Mouse (Mus musculus) kidney, embryonic 16.5 days (tissue): ENCODE data around the gene Apoc3. TPM values are rescaled to one million over a fixed set of nuclear protein-coding genes. Genes with fewer than 3 reads are reported as not detected.

Experiments
- ATAC-seq: fragments of 200-750 bp; cut with Nextera tagmentation; 2 replicates; pipeline ENCODE4 v1.8.0; 2017; ENCODE audit warnings: moderate TSS enrichment; ENCODE audit not compliant: low FRiP score, low TSS enrichment
- H3K27ac ChIP-seq: fragments of 300-500 bp; sonication (generic); 2 replicates; pipeline ENCODE4 v1.5.1; 2014; ENCODE audit warnings: low read length
- H3K27me3 ChIP-seq: fragments of 300-500 bp; sonication (generic); 2 replicates; pipeline ENCODE4 v1.6.1; 2014; ENCODE audit warnings: low read length, control low read depth, mixed read lengths; ENCODE audit not compliant: insufficient read depth
- H3K36me3 ChIP-seq: fragments of 300-500 bp; sonication (generic); 2 replicates; pipeline ENCODE4 v1.6.1; 2014; ENCODE audit warnings: low read length, control low read depth, mixed read lengths; ENCODE audit not compliant: insufficient read depth
- H3K4me1 ChIP-seq: fragments of 300-500 bp; sonication (generic); 2 replicates; pipeline ENCODE4 v1.6.1; 2014; ENCODE audit warnings: low read length, control low read depth, mixed read lengths; ENCODE audit not compliant: insufficient read depth
- H3K4me2 ChIP-seq: fragments of 300-500 bp; sonication (generic); replicated peaks from 2 replicates; pipeline ENCODE4 v1.6.1; 2014; ENCODE audit warnings: low read depth, low read length
- H3K4me3 ChIP-seq: fragments of 300-500 bp; sonication (generic); 2 replicates; pipeline ENCODE4 v1.5.1; 2014; ENCODE audit warnings: mild to moderate bottlenecking, low read length
- H3K9ac ChIP-seq: fragments of 300-500 bp; sonication (generic); replicated peaks from 2 replicates; pipeline ENCODE4 v1.6.1; 2014; ENCODE audit warnings: low read length
- H3K9me3 ChIP-seq: fragments of 300-500 bp; sonication (generic); 2 replicates; pipeline ENCODE4 v1.6.1; 2016; ENCODE audit warnings: low read length, control low read depth
- WGBS: fragments of 180-500 bp; shearing (Covaris S2); extraction: QIAGEN DNeasy Blood & Tissue Kit; methylation state at CpG from one replicate; pipeline ENCODE4 v1.1.7; 2014; 5-methylcytosine and 5-hydroxymethylcytosine counted together
- polyA plus RNA-seq: library from polyadenylated mRNA; unstranded; fragments of >200 nt; fragmentation: Nextera tagmentation; extraction: Ambion mirVana; gene quantifications from 2 replicates; pipeline ENCODE4 v1.2.1, GENCODE M21; 2015

Gene Apoc3
- polyA plus RNA-seq, 1 experiment from 2014 or later: 0.82 TPM

GRCm38 (mm10) chr9:46216744-46217470 lies 18.5 kb downstream of the Apoc3 start:
- Histone ChIP-seq H3K4me3 (no peak overlapping the region), H3K36me3 (peaks cover 30% of the 10 kb centered on the region), H3K27me3 (no peaks in the 10 kb centered on the region), H3K4me1 (no peaks in the 10 kb centered on the region), H3K9me3 (no peaks in the 10 kb centered on the region), H3K4me2 (no peak overlapping the region), H3K27ac (no peak overlapping the region), H3K9ac (no peak overlapping the region)
- WGBS: 95% methylated on average over 13 of the region's 13 CpGs
- no peak for ATAC-seq

GRCm38 (mm10) chr9:46215338-46216322 lies 19.8 kb downstream of the Apoc3 start:
- Histone ChIP-seq H3K9me3 (no peaks in the 10 kb centered on the region), H3K9ac (no peak overlapping the region), H3K27me3 (no peaks in the 10 kb centered on the region), H3K4me1 (no peaks in the 10 kb centered on the region), H3K4me3 (no peak overlapping the region), H3K36me3 (peaks cover 28% of the 10 kb centered on the region), H3K4me2 (no peak overlapping the region), H3K27ac (no peak overlapping the region)
- WGBS: 82% methylated on average over 11 of the region's 11 CpGs
- ATAC-seq: no peak

- Histone ChIP-seq H3K4me3 (no peak overlapping the region), H3K4me2 (no peak overlapping the region), H3K36me3 (peaks cover 30% of the 10 kb centered on the region), H3K9me3 (no peaks in the 10 kb centered on the region), H3K9ac (no peak overlapping the region), H3K4me1 (no peaks in the 10 kb centered on the region), H3K27me3 (no peaks in the 10 kb centered on the region), H3K27ac (no peak overlapping the region)
- no peak for ATAC-seq
- 93% methylated on average over 10 of the region's 10 CpGs for WGBS
Measured at GRCm38 (mm10) chr9:46214946-46215337, 20.5 kb downstream of the Apoc3 start.

GRCm38 (mm10) chr9:46214276-46214675 lies 21.2 kb downstream of the Apoc3 start:
- WGBS: 73% methylated on average over 4 of the region's 4 CpGs
- no peak overlapping the region for H3K4me2 ChIP-seq
- ATAC-seq: no peak

GRCm38 (mm10) chr9:46210473-46210872 lies 25.0 kb downstream of the Apoc3 start:
- no peak for ATAC-seq
- WGBS: 90% methylated on average over 12 of the region's 12 CpGs
- Histone ChIP-seq H3K36me3 (peaks cover 51% of the 10 kb centered on the region), H3K9me3 (no peaks in the 10 kb centered on the region), H3K27ac (no peak overlapping the region), H3K27me3 (no peaks in the 10 kb centered on the region), H3K9ac (no peak overlapping the region), H3K4me3 (no peak overlapping the region), H3K4me1 (no peaks in the 10 kb centered on the region), H3K4me2 (no peak overlapping the region)

More at GRCm38 (mm10) chr9:46214276-46214675, 21.2 kb downstream of the Apoc3 start:
- Histone ChIP-seq H3K4me1 (no peaks in the 10 kb centered on the region), H3K9ac (no peak overlapping the region), H3K36me3 (peaks cover 29% of the 10 kb centered on the region), H3K9me3 (no peaks in the 10 kb centered on the region), H3K4me3 (no peak overlapping the region), H3K27me3 (no peaks in the 10 kb centered on the region), H3K27ac (no peak overlapping the region)

- Histone ChIP-seq H3K4me2 (no peak overlapping the region), H3K9ac (no peak overlapping the region), H3K9me3 (no peaks in the 10 kb centered on the region), H3K27ac (no peak overlapping the region), H3K27me3 (no peaks in the 10 kb centered on the region), H3K4me1 (no peaks in the 10 kb centered on the region), H3K36me3 (peaks cover 58% of the 10 kb centered on the region), H3K4me3 (no peak overlapping the region)
- ATAC-seq: no peak
- 84% methylated on average over 13 of the region's 13 CpGs for WGBS
Measured at GRCm38 (mm10) chr9:46208401-46208974, 26.9 kb downstream of the Apoc3 start.

- no peak for ATAC-seq
- WGBS: 60% methylated on average over 6 of the region's 6 CpGs
- Histone ChIP-seq H3K4me1 (no peaks in the 10 kb centered on the region), H3K27ac (0 out of 2 replicates have a peak overlapping the region, but pooled peaks have one; percentile 30), H3K9me3 (no peaks in the 10 kb centered on the region), H3K4me2 (no peak overlapping the region), H3K9ac (no peak overlapping the region), H3K36me3 (peaks cover 59% of the 10 kb centered on the region), H3K4me3 (no peak overlapping the region), H3K27me3 (no peaks in the 10 kb centered on the region)
Measured at GRCm38 (mm10) chr9:46207501-46207869, 28.0 kb downstream of the Apoc3 start.

GRCm38 (mm10) chr9:46206834-46207500 lies 28.5 kb downstream of the Apoc3 start:
- peaks cover 55% of the 10 kb centered on the region for H3K36me3 ChIP-seq
- ATAC-seq: peak; percentile 70
- no peak overlapping the region for H3K4me2 ChIP-seq
- no peaks in the 10 kb centered on the region for H3K9me3 ChIP-seq
- H3K4me1 ChIP-seq: no peaks in the 10 kb centered on the region
- H3K27ac ChIP-seq: 0 out of 2 replicates have a peak overlapping the region, but pooled peaks have one; percentile 31
- H3K4me3 ChIP-seq: no peak overlapping the region
- H3K27me3 ChIP-seq: no peaks in the 10 kb centered on the region
- no peak overlapping the region for H3K9ac ChIP-seq
- WGBS: 64% methylated on average over 10 of the region's 10 CpGs

- 91% methylated on average over 2 of the region's 2 CpGs for WGBS
- no peak overlapping the region for H3K27ac ChIP-seq
- no peak overlapping the region for H3K4me3 ChIP-seq
- H3K9ac ChIP-seq: no peak overlapping the region
- H3K27me3 ChIP-seq: no peaks in the 10 kb centered on the region
- ATAC-seq: no peak
- H3K4me1 ChIP-seq: no peaks in the 10 kb centered on the region
- peaks cover 64% of the 10 kb centered on the region for H3K36me3 ChIP-seq
- no peaks in the 10 kb centered on the region for H3K9me3 ChIP-seq
- no peak overlapping the region for H3K4me2 ChIP-seq
Measured at GRCm38 (mm10) chr9:46199609-46200008, 35.8 kb downstream of the Apoc3 start.
